Mouse (Mus musculus) cerebellum, adult 2 months (tissue): ENCODE measurements around the gene Lipe.

Source experiments
- CTCF ChIP-seq: fragments of 200-500 bp; IDR thresholded peaks from 2 replicates; pipeline ENCODE4 v1.5.1; 2011; ENCODE audit warnings: low read depth, mild to moderate bottlenecking, control low read depth, low read length, moderate library complexity, borderline replicate concordance; ENCODE audit not compliant: insufficient read depth
- POLR2A ChIP-seq: fragments of 200-500 bp; IDR thresholded peaks from 2 replicates; pipeline ENCODE4 v1.6.1; 2011; ENCODE audit warnings: low read length, control low read depth, borderline replicate concordance; ENCODE audit not compliant: insufficient read depth

- no peak for TF ChIP-seq CTCF
- no peak for TF ChIP-seq POLR2A
These were observed 34.6 kb upstream of the Lipe start for GRCm38 (mm10) chr7:25433007-25433541.
